Mouse (Mus musculus) spleen, adult 2 months (tissue): ENCODE results near the gene BC024063.

Source experiments
- CTCF ChIP-seq: fragments of 200-500 bp; IDR thresholded peaks from 2 replicates; pipeline ENCODE4 v1.5.1; 2011; ENCODE audit warnings: mild to moderate bottlenecking, inconsistent platforms; ENCODE audit not compliant: insufficient read depth, insufficient read length, insufficient replicate concordance; ENCODE audit errors: extremely low read depth
- POLR2A ChIP-seq: fragments of 200-500 bp; IDR thresholded peaks from 2 replicates; pipeline ENCODE4 v1.6.1; 2011; ENCODE audit warnings: low read depth, low read length, inconsistent platforms

DNA sequence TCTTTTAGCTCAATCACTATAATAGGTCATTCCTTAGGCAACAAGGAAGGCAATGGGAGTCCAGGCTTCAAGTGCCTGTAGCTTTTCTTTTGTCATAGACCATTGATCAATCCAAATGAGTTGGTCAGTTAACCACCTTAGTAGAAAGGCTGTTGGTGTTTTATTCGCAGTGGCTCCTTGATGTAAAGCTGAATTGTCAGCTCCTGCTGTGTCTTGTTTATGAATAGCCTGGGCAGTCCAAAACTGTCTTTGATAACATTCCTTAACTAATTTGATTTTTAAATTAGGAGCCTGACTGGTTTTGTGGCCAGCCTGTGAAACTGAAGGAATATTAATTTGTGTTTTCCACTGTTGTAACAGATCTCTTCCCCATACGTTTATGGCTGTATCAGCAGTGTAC lies 41.0 kb upstream of the BC024063 start:
- TF ChIP-seq CTCF (no peak), POLR2A (no peak)
